Mouse (Mus musculus) embryonic facial prominence, embryonic 15.5 days (tissue): ENCODE measurements at regions not wholly inside any gene's neighbourhood (a gene's known extent, or its start where the extent isn't known, plus 50 kb on each side); places are given as distances from the start of the nearest gene placed in this dataset.

Experiments used
- ATAC-seq: fragments of 200-750 bp; cut with Nextera tagmentation; 2 replicates; pipeline ENCODE4 v1.8.0; 2017; ENCODE audit warnings: low read depth, moderate TSS enrichment; ENCODE audit not compliant: insufficient number of reproducible peaks, low FRiP score, low TSS enrichment
- H3K27ac ChIP-seq: fragments of 300-500 bp; sonication (generic); replicated peaks from 2 replicates; pipeline ENCODE4 v1.5.1; 2015; ENCODE audit warnings: mild to moderate bottlenecking, inconsistent platforms
- H3K27me3 ChIP-seq: fragments of 300-500 bp; sonication (generic); 2 replicates; pipeline ENCODE4 v1.6.1; 2015; ENCODE audit warnings: inconsistent platforms
- H3K36me3 ChIP-seq: fragments of 300-500 bp; sonication (generic); 2 replicates; pipeline ENCODE4 v1.6.1; 2015; ENCODE audit warnings: mild to moderate bottlenecking, inconsistent platforms
- H3K4me1 ChIP-seq: fragments of 300-500 bp; sonication (generic); 2 replicates; pipeline ENCODE4 v1.6.1; 2015; ENCODE audit warnings: inconsistent platforms
- H3K4me2 ChIP-seq: fragments of 300-500 bp; sonication (generic); replicated peaks from 2 replicates; pipeline ENCODE4 v1.6.1; 2015; ENCODE audit warnings: mild to moderate bottlenecking, inconsistent platforms
- H3K4me3 ChIP-seq: fragments of 300-500 bp; sonication (generic); replicated peaks from 2 replicates; pipeline ENCODE4 v1.5.1; 2015; ENCODE audit warnings: mild to moderate bottlenecking, inconsistent platforms
- H3K9ac ChIP-seq: fragments of 300-500 bp; sonication (generic); 2 replicates; pipeline ENCODE4 v1.6.1; 2015; ENCODE audit warnings: inconsistent platforms
- H3K9me3 ChIP-seq: fragments of 300-500 bp; sonication (generic); replicated peaks from 2 replicates; pipeline ENCODE4 v1.6.1; 2016; ENCODE audit warnings: inconsistent platforms
- WGBS: fragments of 180-500 bp; shearing (Covaris S2); methylation state at CpG from one replicate; pipeline ENCODE4 v1.1.7; 2015; 5-methylcytosine and 5-hydroxymethylcytosine counted together

- Histone ChIP-seq H3K9me3 (no peaks in the 10 kb centered on the region), H3K4me3 (no peak overlapping the region), H3K27ac (no peak overlapping the region), H3K36me3 (no peaks in the 10 kb centered on the region), H3K27me3 (no peaks in the 10 kb centered on the region), H3K9ac (no peak overlapping the region), H3K4me1 (no peaks in the 10 kb centered on the region), H3K4me2 (no peak overlapping the region)
- no peak for ATAC-seq
- WGBS, result 60% methylated on average over 4 of the region's 4 CpGs
These were observed 57.0 kb downstream of the Mbl2 start for GRCm38 (mm10) chr19:30289721-30290120.

GRCm38 (mm10) chr19:30295263-30295704 is 62.5 kb downstream of the Mbl2 start:
- WGBS, result 23% methylated on average over 15 of the region's 15 CpGs
- Histone ChIP-seq H3K4me3 (peak overlapping the region; percentile 13), H3K27ac (no peak overlapping the region), H3K9ac (no peak overlapping the region), H3K9me3 (no peaks in the 10 kb centered on the region), H3K4me1 (no peaks in the 10 kb centered on the region), H3K36me3 (no peaks in the 10 kb centered on the region), H3K4me2 (peak overlapping the region; percentile 23; the same call in 1 of the 2 replicates), H3K27me3 (no peaks in the 10 kb centered on the region)
- no peak for ATAC-seq

GRCm38 (mm10) chr19:30296024-30296423 is 63.3 kb downstream of the Mbl2 start:
- H3K9ac ChIP-seq, result no peak overlapping the region
- no peaks in the 10 kb centered on the region for H3K27me3 ChIP-seq
- H3K36me3 ChIP-seq, result no peaks in the 10 kb centered on the region
- 66% methylated on average over 3 of the region's 3 CpGs for WGBS
- ATAC-seq, result no peak
- H3K27ac ChIP-seq, result no peak overlapping the region
- no peaks in the 10 kb centered on the region for H3K4me1 ChIP-seq
- H3K4me3 ChIP-seq, result no peak overlapping the region
- no peak overlapping the region for H3K4me2 ChIP-seq
- no peaks in the 10 kb centered on the region for H3K9me3 ChIP-seq

- Histone ChIP-seq H3K27ac (no peak overlapping the region), H3K9me3 (no peaks in the 10 kb centered on the region), H3K4me3 (no peak overlapping the region), H3K9ac (no peak overlapping the region), H3K36me3 (no peaks in the 10 kb centered on the region), H3K4me2 (no peak overlapping the region), H3K27me3 (no peaks in the 10 kb centered on the region), H3K4me1 (no peaks in the 10 kb centered on the region)
- ATAC-seq, result no peak
- WGBS, result 73% methylated on average over 3 of the region's 3 CpGs
These were observed 66.8 kb downstream of the Mbl2 start for GRCm38 (mm10) chr19:30299536-30299935.

GRCm38 (mm10) chr19:30302281-30302680 is 69.5 kb downstream of the Mbl2 start:
- Histone ChIP-seq H3K9me3 (no peaks in the 10 kb centered on the region), H3K27ac (no peak overlapping the region)
- 79% methylated on average over 4 of the region's 4 CpGs for WGBS

GRCm38 (mm10) chr19:30306379-30306778 is 73.6 kb downstream of the Mbl2 start:
- Histone ChIP-seq H3K27ac (no peak overlapping the region), H3K9me3 (no peaks in the 10 kb centered on the region), H3K4me3 (no peak overlapping the region), H3K9ac (no peak overlapping the region), H3K36me3 (no peaks in the 10 kb centered on the region), H3K4me2 (no peak overlapping the region), H3K4me1 (no peaks in the 10 kb centered on the region), H3K27me3 (no peaks in the 10 kb centered on the region)
- 66% methylated on average over 2 of the region's 2 CpGs for WGBS
- no peak for ATAC-seq

More at GRCm38 (mm10) chr19:30302281-30302680, 69.5 kb downstream of the Mbl2 start:
- Histone ChIP-seq H3K4me2 (no peak overlapping the region), H3K4me3 (no peak overlapping the region), H3K36me3 (no peaks in the 10 kb centered on the region), H3K27me3 (no peaks in the 10 kb centered on the region), H3K4me1 (no peaks in the 10 kb centered on the region), H3K9ac (no peak overlapping the region)
- ATAC-seq, result no peak

GRCm38 (mm10) chr19:30306919-30307318 is 74.2 kb downstream of the Mbl2 start:
- 77% methylated on average over 6 of the region's 6 CpGs for WGBS
- H3K36me3 ChIP-seq, result no peaks in the 10 kb centered on the region
- ATAC-seq, result no peak
- H3K27ac ChIP-seq, result no peak overlapping the region
- no peak overlapping the region for H3K4me2 ChIP-seq
- no peaks in the 10 kb centered on the region for H3K9me3 ChIP-seq
- no peak overlapping the region for H3K9ac ChIP-seq
- H3K4me3 ChIP-seq, result no peak overlapping the region
- no peaks in the 10 kb centered on the region for H3K27me3 ChIP-seq
- H3K4me1 ChIP-seq, result no peaks in the 10 kb centered on the region

- WGBS, result 66% methylated on average over 3 of the region's 3 CpGs
- no peaks in the 10 kb centered on the region for H3K36me3 ChIP-seq
- H3K4me1 ChIP-seq, result no peaks in the 10 kb centered on the region
- H3K27ac ChIP-seq, result no peak overlapping the region
- H3K27me3 ChIP-seq, result no peaks in the 10 kb centered on the region
- ATAC-seq, result no peak
- H3K9me3 ChIP-seq, result no peaks in the 10 kb centered on the region
- no peak overlapping the region for H3K4me3 ChIP-seq
- H3K9ac ChIP-seq, result no peak overlapping the region
- H3K4me2 ChIP-seq, result no peak overlapping the region
These were observed 84.6 kb downstream of the Mbl2 start for GRCm38 (mm10) chr19:30317314-30317713.

- Histone ChIP-seq H3K9me3 (no peaks in the 10 kb centered on the region), H3K4me2 (no peak overlapping the region), H3K9ac (no peak overlapping the region), H3K27me3 (no peaks in the 10 kb centered on the region), H3K36me3 (no peaks in the 10 kb centered on the region), H3K27ac (no peak overlapping the region), H3K4me3 (no peak overlapping the region), H3K4me1 (no peaks in the 10 kb centered on the region)
- ATAC-seq, result no peak
These were observed 95.0 kb downstream of the Mbl2 start for GRCm38 (mm10) chr19:30327693-30328092.

- Histone ChIP-seq H3K27me3 (no peaks in the 10 kb centered on the region), H3K4me2 (no peak overlapping the region), H3K9me3 (no peaks in the 10 kb centered on the region), H3K27ac (no peak overlapping the region), H3K9ac (no peak overlapping the region), H3K4me3 (no peak overlapping the region), H3K36me3 (no peaks in the 10 kb centered on the region), H3K4me1 (no peaks in the 10 kb centered on the region)
- ATAC-seq, result no peak
- WGBS, result 83% methylated on average over 4 of the region's 4 CpGs
These were observed 96.1 kb downstream of the Mbl2 start for GRCm38 (mm10) chr19:30328886-30329285.

GRCm38 (mm10) chr19:30330792-30331191 is 98.0 kb downstream of the Mbl2 start:
- no peak overlapping the region for H3K4me3 ChIP-seq
- no peaks in the 10 kb centered on the region for H3K9me3 ChIP-seq
- no peaks in the 10 kb centered on the region for H3K36me3 ChIP-seq
- 79% methylated on average over 7 of the region's 7 CpGs for WGBS
- H3K4me2 ChIP-seq, result no peak overlapping the region
- no peaks in the 10 kb centered on the region for H3K27me3 ChIP-seq
- H3K4me1 ChIP-seq, result no peaks in the 10 kb centered on the region
- no peak overlapping the region for H3K9ac ChIP-seq
- H3K27ac ChIP-seq, result no peak overlapping the region
- ATAC-seq, result no peak

GRCm38 (mm10) chr19:30331850-30332249 is 99.1 kb downstream of the Mbl2 start:
- no peak overlapping the region for H3K4me2 ChIP-seq
- no peak overlapping the region for H3K9ac ChIP-seq
- no peaks in the 10 kb centered on the region for H3K4me1 ChIP-seq
- no peaks in the 10 kb centered on the region for H3K36me3 ChIP-seq
- ATAC-seq, result no peak
- no peak overlapping the region for H3K4me3 ChIP-seq
- H3K27ac ChIP-seq, result no peak overlapping the region
- no peaks in the 10 kb centered on the region for H3K9me3 ChIP-seq
- no peaks in the 10 kb centered on the region for H3K27me3 ChIP-seq
- 58% methylated on average over 1 of the region's 1 CpGs for WGBS
